ENCODE assay signal across 29 mouse cellular contexts in genomic region chr15:88625303-88626066, GRCm38 (mm10). TPM values are rescaled to one million over a fixed set of nuclear protein-coding genes. Genes with fewer than 3 reads are reported as not detected.
DNase-seq lines count a peak whose midpoint lies in the region; TF ChIP-seq lines count a peak whose summit lies in the region.
"Had no signal": no experiment of that assay in that cellular context is flagged by ENCODE, and none has a peak within 500 bp of the region (broad histone marks: within the 10 kb centered on the region; RNA-seq: fewer than 3 reads in every experiment).

No protein-coding gene starts in this region.

- DNase-seq in MEL (ENCODE audit: low read depth, low spot score) (peak; percentile 86), MEL-GATA-1-ER (ENCODE audit: extremely low read depth, low read depth) (peak; percentile 91)
- peak; percentile 39 for DNase-seq in brain, adult 2 months (ENCODE audit: low read depth, low spot score)
- peak; percentile 27 for DNase-seq in telencephalon, adult 2 months (ENCODE audit: low read depth, low spot score)
- DNase-seq in embryo, embryonic 11 days: no peak
- DNase-seq in spleen, adult 18-20 months: no peak
- no peak for DNase-seq in urinary bladder, postnatal 10 days (ENCODE audit: low spot score)
- no peak for DNase-seq in spleen, postnatal 10 days (ENCODE audit: low spot score in 2 of 2)
- DNase-seq: adrenal gland, adult 2 months; adrenal gland, adult 8-10 months; adrenal gland, postnatal 10 days; adrenal gland, postnatal 14 days; adrenal gland, postnatal 25 days; adrenal gland, postnatal 36 days; B cell, adult 2 months; cerebellum, adult 11 months; cerebellum, adult 11-12 months; cerebellum, adult 18-20 months; cerebellum, adult 2 months; cerebellum, adult 8-10 months had no signal

- peak; percentile 88 to 95 for TF ChIP-seq EP300 in MEL (IDR thresholded peaks at IDR 0.05; ENCODE audit: low read depth in 1 of 2, low read length in 2 of 2)

- H3K4me3 ChIP-seq in MEL (ENCODE audit: control insufficient read depth in 1 of 2, insufficient read depth in 1 of 2, low read depth in 2 of 2, low read length in 2 of 2): peak overlapping the region; percentile 9 to 22

- peak overlapping the region; percentile 86 for H3K9ac ChIP-seq in MEL (ENCODE audit: control insufficient read depth, low read depth, low read length, poor library complexity, severe bottlenecking)

- no peak for TF ChIP-seq CTCF in MEL (IDR thresholded peaks at IDR 0.05 in 2 of 3, conservative IDR thresholded peaks at IDR 0.05 in 1 of 3; ENCODE audit: control insufficient read depth in 1 of 3, insufficient read depth in 1 of 3, low read depth in 2 of 3, low read length in 3 of 3, poor library complexity in 1 of 3, severe bottlenecking in 1 of 3)

- peak; percentile 41 to 58; a peak in 2 of 4 replicates for TF ChIP-seq POLR2A in MEL (IDR thresholded peaks at IDR 0.05; ENCODE audit: control insufficient read depth in 1 of 2, insufficient read depth in 1 of 2, low read depth in 1 of 2, low read length in 2 of 2, poor library complexity in 1 of 2)

- H3K9me3 ChIP-seq in MEL (replicated peaks; ENCODE audit: insufficient read depth, low read length): no peaks in the 10 kb centered on the region

- peaks cover 10 to 48% of the 10 kb centered on the region in 2 experiments for H3K4me1 ChIP-seq in MEL (ENCODE audit: control insufficient read depth in 1 of 2, insufficient read depth in 2 of 2, low read length in 2 of 2)

- TF ChIP-seq RAD21 in MEL (IDR thresholded peaks at IDR 0.05; ENCODE audit: low read depth, low read length): no peak

- peak overlapping the region; percentile 100 for H3K27ac ChIP-seq in MEL (ENCODE audit: control insufficient read depth, low read depth, low read length)

- H3K27me3 ChIP-seq in MEL (ENCODE audit: control insufficient read depth in 1 of 2, insufficient read depth in 2 of 2, low read length in 2 of 2): no peaks in the 10 kb centered on the region

- peaks cover 0 to 35% of the 10 kb centered on the region in 2 experiments; a peak in 2 of 4 replicates for H3K36me3 ChIP-seq in MEL (ENCODE audit: control insufficient read depth in 1 of 2, insufficient read depth in 2 of 2, low read length in 2 of 2)
- H3K36me3 ChIP-seq: G1E had no signal

- peaks cover 3% of the 10 kb centered on the region; the same call in 1 of the 2 replicates for H3K79me2 ChIP-seq in MEL (ENCODE audit: control insufficient read depth, insufficient read depth, low read length, poor library complexity)

TF ChIP-seq in MEL, 35 proteins besides CTCF, POLR2A, EP300 and RAD21:
- TF ChIP-seq TBP (IDR thresholded peaks at IDR 0.05; ENCODE audit: low read depth, low read length): no peak; the same call in 1 of the 2 replicates
- TF ChIP-seq RCOR1 (IDR thresholded peaks at IDR 0.05; ENCODE audit: low read depth, low read length): peak; percentile 79
- peak; percentile 83 for TF ChIP-seq GATA1 (IDR thresholded peaks at IDR 0.05; ENCODE audit: low read depth, low read length)
- peak; percentile 93 for TF ChIP-seq MYB (IDR thresholded peaks at IDR 0.05; ENCODE audit: low read depth, low read length)
- peak; percentile 48 for TF ChIP-seq MYC (IDR thresholded peaks at IDR 0.05; ENCODE audit: low read depth, low read length)
- TF ChIP-seq GABPA (IDR thresholded peaks at IDR 0.05; ENCODE audit: low read depth, low read length): no peak
- peak; percentile 58; the same call in 1 of the 2 replicates for TF ChIP-seq POLR2AphosphoS2 (IDR thresholded peaks at IDR 0.05; ENCODE audit: low read length)
- peak; percentile 74 for TF ChIP-seq TAL1 (IDR thresholded peaks at IDR 0.05; ENCODE audit: low read length)
- TF ChIP-seq POLR2AphosphoS5 (IDR thresholded peaks at IDR 0.05; ENCODE audit: borderline replicate concordance, low read depth, low read length): 0 out of 2 replicates have a peak, but pooled peaks have one; percentile 7
- peak; percentile 74 for TF ChIP-seq ZMIZ1 (IDR thresholded peaks at IDR 0.05; ENCODE audit: low read depth, low read length)
- no peak for TF ChIP-seq MEF2A (IDR thresholded peaks at IDR 0.05; ENCODE audit: extremely low read depth, insufficient replicate concordance, low read depth, low read length, poor library complexity, severe bottlenecking)
- TF ChIP-seq KAT2A (conservative IDR thresholded peaks at IDR 0.05; ENCODE audit: low read depth, low read length): 0 out of 2 replicates have a peak, but pooled peaks have one; percentile 36
- TF ChIP-seq TCF12 (IDR thresholded peaks at IDR 0.05; ENCODE audit: low read depth, low read length): peak; percentile 74
- TF ChIP-seq MAZ (IDR thresholded peaks at IDR 0.05; ENCODE audit: low read depth, low read length): peak; percentile 16; the same call in 1 of the 2 replicates
- no peak for TF ChIP-seq UBTF (IDR thresholded peaks at IDR 0.05; ENCODE audit: borderline replicate concordance, insufficient read depth, low read depth, low read length)
- 0 out of 2 replicates have a peak, but pooled peaks have one; percentile 21 for TF ChIP-seq MAX (IDR thresholded peaks at IDR 0.05; ENCODE audit: low read length)
- no peak for TF ChIP-seq NRF1 (IDR thresholded peaks at IDR 0.05; ENCODE audit: insufficient read depth, low read depth, low read length, poor library complexity, severe bottlenecking)
- TF ChIP-seq CHD1 (IDR thresholded peaks at IDR 0.05; ENCODE audit: low read depth, low read length): peak; percentile 60; the same call in 1 of the 2 replicates
- peak; percentile 50; the same call in 1 of the 2 replicates for TF ChIP-seq NELFE (IDR thresholded peaks at IDR 0.05; ENCODE audit: low read depth, low read length)
- peak; percentile 78 for TF ChIP-seq ETS1 (IDR thresholded peaks at IDR 0.05; ENCODE audit: low read depth, low read length)

RNA-seq across cellular contexts. Expression of gene Zdhhc25, which starts 25.4 kb away (rescaled TPM):
- total RNA-seq in MEL (2012; rRNA removed): not detected in 2 replicates
- not detected for polyA plus RNA-seq in MEL (2012; ENCODE audit: insufficient read depth in 1 of 2, insufficient read length in 2 of 2, low read depth in 1 of 2, low replicate concordance in 2 of 2, missing spikeins in 1 of 2)
- total RNA-seq: adrenal gland, adult 18-20 months; adrenal gland, adult 2 months; adrenal gland, adult 8-10 months; adrenal gland, postnatal 10 days; adrenal gland, postnatal 14 days; adrenal gland, postnatal 25 days; adrenal gland, postnatal 36 days; adrenal gland, postnatal 4 days; CH12.LX; ES-E14 had no signal
- polyA plus RNA-seq: activated CD4-positive, CD25-positive, alpha-beta regulatory T cell, adult 4 months; adrenal gland, adult 2 months; brain, embryonic 14.5 days; CD4-positive, CD25-positive, alpha-beta regulatory T cell, adult 4 months; cerebellum, adult 2 months; G1E; Patski had no signal

Comparison
In these comparisons a context has a peak if more than half of its experiments do, and no peak if none do; other contexts are left out.
1. DNase-seq: peak in MEL (single experiment), MEL-GATA-1-ER (single experiment), brain, adult 2 months (single experiment) and telencephalon, adult 2 months (single experiment); none in embryo, embryonic 11 days (single experiment), spleen, adult 18-20 months (0 of 2), urinary bladder, postnatal 10 days (single experiment) and spleen, postnatal 10 days (0 of 2).